Mouse (Mus musculus) Patski (cell line): ENCODE results near the gene Tmem8b. TPM values are rescaled to one million over a fixed set of nuclear protein-coding genes. Genes with fewer than 3 reads are reported as not detected.
A peak's percentile ranks its signal among the peaks of the same experiment; 100 is the strongest.

ENCODE experiments used
- ATAC-seq: fragments of 100-300 bp; one replicate; pipeline ENCODE4 v1.8.0; 2021
- CTCF ChIA-PET: fragments of 350-600 bp; sonication (Branson Sonifier 250); formaldehyde crosslinking; loops from one replicate; lab custom pipeline; 2022; ENCODE audit warnings: inconsistent platforms; lab: Charles Lee
- POLR2A ChIA-PET: fragments of 350-600 bp; sonication (Branson Sonifier 250); formaldehyde crosslinking; loops from one replicate; lab custom pipeline; 2022; ENCODE audit warnings: antibody characterized with exemption, inconsistent platforms; lab: Charles Lee
- DNase-seq: peaks from one replicate; pipeline ENCODE4 v3.0.0-alpha.2; 2011; ENCODE audit warnings: low read depth, low spot score
- H3K27me3 ChIP-seq: fragments of 371-371 bp; one replicate; pipeline ENCODE4 v1.5.1; 2021
- CTCF ChIP-seq: fragments of 100-300 bp; IDR thresholded peaks from one replicate; pipeline ENCODE4 v1.5.1; 2021
- in situ Hi-C: fragments of 300-500 bp; cut with MboI; formaldehyde crosslinking; loops from 3 replicates; pipeline ENCODE4 v1.11.1; 2018; ENCODE audit warnings: low pct_unique_long_range_greater_than_20kb, mixed read lengths
- polyA plus RNA-seq: library from polyadenylated mRNA; unstranded; gene quantifications from one replicate; pipeline ENCODE4 v1.2.3, GENCODE M21; 2021

Gene Tmem8b
- polyA plus RNA-seq, 1 experiment from 2014 or later = 4.8 TPM

DNA sequence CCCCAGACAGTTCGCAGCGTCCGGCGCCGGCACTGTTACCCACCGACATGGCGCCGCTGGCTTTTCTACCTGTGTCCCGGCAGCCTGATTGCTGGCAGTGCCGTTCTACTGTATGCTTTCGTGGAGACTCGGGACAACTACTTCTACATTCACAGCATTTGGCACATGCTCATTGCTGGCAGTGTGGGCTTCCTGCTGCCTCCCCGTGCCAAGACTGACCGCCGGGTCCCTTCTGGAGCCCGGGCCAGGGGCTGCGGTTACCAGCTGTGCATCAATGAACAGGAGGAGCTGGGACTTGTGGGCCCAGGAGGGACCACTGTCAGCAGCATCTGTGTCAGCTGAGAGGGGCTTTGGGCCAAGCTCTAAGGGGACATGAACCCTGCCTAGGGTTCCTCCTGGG lies 21.2 kb downstream of the Tmem8b start:
- TF ChIP-seq CTCF = no peak
- CTCF ChIA-PET = interaction anchor here (1.0 to 1.8 kb wide), 3 partner anchors 17 to 60 kb away, joined by 3 to 6 read pairs (median 3); no protein-coding TSS in a partner anchor
- in situ Hi-C loops = no loop called here
- H3K27me3 ChIP-seq = no peaks in the 10 kb centered on the region
- POLR2A ChIA-PET = no interaction called here
- DNase-seq = no peak
- no peak for ATAC-seq

- CTCF ChIA-PET = interaction anchor here (1.1 to 1.8 kb wide), 3 partner anchors 19 to 61 kb away, joined by 3 to 6 read pairs (median 6); no protein-coding TSS in a partner anchor
- DNase-seq (no peak), ATAC-seq (no peak)
- H3K27me3 ChIP-seq = no peaks in the 10 kb centered on the region
- POLR2A ChIA-PET = interaction anchor here (0.9 to 1.1 kb wide), 2 partner anchors 11 to 122 kb away, joined by 3 to 5 read pairs; no protein-coding TSS in a partner anchor
- in situ Hi-C loops = no loop called here
- no peak for TF ChIP-seq CTCF
These were observed 22.3 kb downstream of the Tmem8b start for GRCm38 (mm10) chr4:43691026-43691425.

DNA sequence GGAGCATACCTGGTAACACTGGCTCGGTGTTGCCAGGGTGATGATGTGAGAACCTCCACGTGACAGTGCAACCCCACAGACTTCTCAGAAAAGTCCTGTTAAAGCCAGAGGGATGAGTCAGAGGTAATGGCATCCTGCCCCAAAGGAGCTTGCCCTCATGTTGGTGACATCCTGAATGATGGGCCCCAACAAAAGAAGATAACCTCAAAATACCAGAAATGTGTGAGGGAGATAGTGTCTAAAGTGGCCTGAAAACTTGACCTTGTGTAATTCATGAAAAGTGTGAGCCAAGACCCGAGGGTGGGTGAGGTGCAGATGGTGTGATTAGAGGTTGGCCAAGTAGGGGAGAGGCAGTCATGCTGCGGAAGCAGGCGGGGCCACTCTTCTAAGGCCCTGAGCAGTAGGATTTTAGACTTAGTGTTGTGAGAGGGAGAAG lies 25.1 kb downstream of the Tmem8b start:
- H3K27me3 ChIP-seq = no peaks in the 10 kb centered on the region
- CTCF ChIA-PET = interaction anchor here (1.5 kb wide), 1 partner anchor 19 kb away, joined by 3 read pairs; no protein-coding TSS in a partner anchor
- in situ Hi-C loops = no loop called here
- TF ChIP-seq CTCF = no peak
- ATAC-seq = no peak
- POLR2A ChIA-PET = no interaction called here
- no peak for DNase-seq

- ChIA-PET POLR2A (no interaction called here), CTCF (interaction anchor here (1.5 to 2.3 kb wide), 3 partner anchors 12 to 23 kb away, joined by 4 to 9 read pairs (median 5); no protein-coding TSS in a partner anchor)
- no peaks in the 10 kb centered on the region for H3K27me3 ChIP-seq
- in situ Hi-C loops = no loop called here
- no peak for DNase-seq
- no peak for TF ChIP-seq CTCF
- ATAC-seq = no peak
These were observed 25.9 kb downstream of the Tmem8b start for GRCm38 (mm10) chr4:43694439-43695248.

DNA sequence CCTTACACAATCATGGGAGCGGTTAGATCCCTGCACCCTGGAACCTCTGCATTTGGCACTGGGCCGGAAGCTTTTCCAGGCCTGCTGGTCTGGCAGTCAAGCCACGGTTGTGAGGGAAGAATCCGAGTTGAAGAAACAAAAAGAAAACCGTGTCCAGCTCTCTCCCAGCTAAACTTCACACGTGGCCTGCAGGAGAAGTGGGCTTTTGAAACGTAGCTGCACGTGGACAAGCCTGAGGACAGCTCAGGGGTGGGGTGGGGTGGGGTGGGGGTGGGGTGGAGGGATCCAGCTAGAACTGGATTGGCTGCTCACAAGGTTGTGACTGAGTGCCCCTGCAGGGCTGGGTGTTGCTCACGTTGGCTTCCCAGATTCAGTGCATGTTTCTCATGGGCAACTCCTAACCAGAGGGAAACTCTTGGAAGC lies 26.5 kb downstream of the Tmem8b start:
- in situ Hi-C loops = no loop called here
- ATAC-seq = no peak
- CTCF ChIA-PET = interaction anchor here (1.5 to 2.3 kb wide), 3 partner anchors 13 to 24 kb away, joined by 4 to 9 read pairs (median 5); no protein-coding TSS in a partner anchor
- no peak for TF ChIP-seq CTCF
- POLR2A ChIA-PET = no interaction called here
- no peaks in the 10 kb centered on the region for H3K27me3 ChIP-seq
- DNase-seq = no peak

GRCm38 (mm10) chr4:43696561-43696960 lies 27.8 kb downstream of the Tmem8b start:
- peak; percentile 35 for ATAC-seq
- no peak for DNase-seq
- no peak for TF ChIP-seq CTCF
- ChIA-PET POLR2A (no interaction called here), CTCF (interaction anchor here (1.9 to 2.3 kb wide), 2 partner anchors 12 to 25 kb away, joined by 5 to 9 read pairs; no protein-coding TSS in a partner anchor)
- H3K27me3 ChIP-seq = no peaks in the 10 kb centered on the region
- in situ Hi-C loops = no loop called here

DNA sequence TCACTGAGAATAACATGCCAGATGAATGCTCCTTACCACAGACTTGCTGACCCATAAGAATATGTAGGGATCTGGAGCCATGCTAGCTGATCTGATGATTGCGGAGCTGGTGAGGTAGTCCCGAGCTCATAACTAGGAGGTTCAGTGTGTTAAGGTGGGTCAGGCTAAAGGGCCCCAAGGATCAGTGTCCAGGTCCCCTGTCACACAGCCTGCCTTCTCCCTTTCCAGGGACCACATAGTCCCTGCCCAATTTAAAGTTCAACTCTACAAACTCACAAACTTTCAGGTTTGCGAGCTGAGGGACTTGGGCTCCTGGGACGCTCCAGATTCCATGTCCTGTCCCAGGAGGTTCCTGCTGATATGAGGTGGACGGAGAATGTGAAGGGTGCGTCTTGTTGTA lies 31.9 kb downstream of the Tmem8b start, which contains the start of gene Olfr70:
Gene Olfr70 (minus strand): TSS at position 101 of the 400 bp plus-strand sequence.
- DNase-seq (no peak), ATAC-seq (no peak)
- POLR2A ChIA-PET = no interaction called here
- in situ Hi-C loops = no loop called here
- TF ChIP-seq CTCF = no peak
- no peaks in the 10 kb centered on the region for H3K27me3 ChIP-seq
- CTCF ChIA-PET = interaction anchor here (1.9 kb wide), 1 partner anchor 11 kb away, joined by 9 read pairs; no protein-coding TSS in a partner anchor

DNA sequence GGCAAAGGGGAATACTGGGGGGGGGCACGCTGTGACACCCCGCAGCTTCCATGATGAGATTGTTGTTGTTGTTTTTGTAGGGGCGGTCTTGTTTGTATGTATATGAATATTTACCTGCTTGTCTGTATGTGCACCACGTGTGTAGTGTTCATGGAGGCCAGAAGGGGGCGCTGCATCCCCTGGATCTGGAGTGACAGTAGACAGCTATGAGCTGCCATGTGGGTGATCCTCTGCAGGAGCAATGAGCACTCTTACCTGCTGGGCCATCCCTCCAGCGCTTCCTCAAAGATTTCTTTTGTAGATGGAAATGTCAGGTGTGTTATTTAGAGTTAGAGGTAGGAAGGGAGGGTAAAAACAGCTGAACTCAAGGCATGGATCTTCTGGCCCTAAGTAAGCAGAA lies 34.7 kb downstream of the Tmem8b start:
- TF ChIP-seq CTCF = no peak
- no peak for ATAC-seq
- POLR2A ChIA-PET = no interaction called here
- CTCF ChIA-PET = interaction anchor here (1.0 to 1.9 kb wide), 3 partner anchors 10 to 31 kb away, joined by 3 to 6 read pairs (median 4); no protein-coding TSS in a partner anchor
- no peak for DNase-seq
- in situ Hi-C loops = no loop called here
- no peaks in the 10 kb centered on the region for H3K27me3 ChIP-seq

GRCm38 (mm10) chr4:43703851-43704250 lies 35.1 kb downstream of the Tmem8b start:
- no peaks in the 10 kb centered on the region for H3K27me3 ChIP-seq
- ATAC-seq (no peak), DNase-seq (no peak)
- in situ Hi-C loops = no loop called here
- ChIA-PET CTCF (interaction anchor here (1.0 to 1.9 kb wide), 3 partner anchors 9 to 32 kb away, joined by 3 to 6 read pairs (median 4); no protein-coding TSS in a partner anchor), POLR2A (no interaction called here)
- TF ChIP-seq CTCF = no peak

DNA sequence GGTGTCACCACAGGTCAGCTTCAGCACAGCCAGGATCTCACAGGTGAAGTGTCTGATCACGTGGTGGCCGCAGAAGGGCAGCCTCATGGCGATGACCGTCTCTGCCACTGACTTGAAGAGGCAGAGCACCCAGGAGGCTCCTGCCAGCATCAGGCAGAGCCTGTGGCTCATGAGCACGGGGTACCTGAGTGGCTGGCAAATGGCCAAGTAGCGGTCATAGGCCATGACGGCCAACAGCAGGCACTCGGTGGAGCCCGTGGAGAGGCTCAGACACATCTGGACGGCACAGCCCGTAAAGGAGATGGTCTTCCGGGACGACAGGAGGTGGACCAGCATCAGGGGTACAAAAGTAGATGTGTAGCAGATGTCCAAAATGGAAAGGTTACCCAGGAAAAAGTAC lies 37.2 kb downstream of the Tmem8b start:
- DNase-seq (no peak), ATAC-seq (no peak)
- in situ Hi-C loops = loop anchor here (5.0 kb wide), 1 partner anchor 74 kb away; the partner anchor contains the start of gene Npr2
- no peaks in the 10 kb centered on the region for H3K27me3 ChIP-seq
- ChIA-PET POLR2A (no interaction called here), CTCF (no interaction called here)
- no peak for TF ChIP-seq CTCF
